Mouse (Mus musculus) erythroblast, embryonic 14.5 days (primary cell): ENCODE results near the gene Trim15. TPM values are rescaled to one million over a fixed set of nuclear protein-coding genes. Genes with fewer than 3 reads are reported as not detected.

Experiments used
- H3K27me3 ChIP-seq: 2 replicates; pipeline ENCODE4 v1.6.1; 2012; ENCODE audit warnings: inconsistent platforms; ENCODE audit not compliant: control insufficient read depth
- H3K36me3 ChIP-seq: 2 replicates; pipeline ENCODE4 v1.6.1; 2012; ENCODE audit warnings: mild to moderate bottlenecking, inconsistent platforms; ENCODE audit not compliant: control insufficient read depth
- H3K4me1 ChIP-seq: 2 replicates; pipeline ENCODE4 v1.6.1; 2012; ENCODE audit warnings: inconsistent platforms; ENCODE audit not compliant: control insufficient read depth
- H3K4me3 ChIP-seq: replicated peaks from 2 replicates; pipeline ENCODE3; 2012; ENCODE audit warnings: moderate library complexity, mild to moderate bottlenecking, inconsistent platforms
- H3K9me3 ChIP-seq: 2 replicates; pipeline ENCODE4 v1.6.1; 2012; ENCODE audit warnings: low read length, inconsistent platforms, mixed read lengths; ENCODE audit not compliant: control insufficient read depth
- GATA1 ChIP-seq: IDR thresholded peaks from 2 replicates; pipeline ENCODE4 v1.6.1; 2012; ENCODE audit warnings: low read length, inconsistent platforms, mixed read lengths
- TAL1 ChIP-seq: IDR thresholded peaks from 3 replicates; pipeline ENCODE4 v1.6.1; 2012; ENCODE audit warnings: low read length, inconsistent platforms, mixed read lengths
- polyA plus RNA-seq: library from polyadenylated mRNA; stranded (reverse); fragments of >175 nt; gene quantifications from 2 replicates; pipeline ENCODE4 v1.2.3, GENCODE M21; 2012

Gene Trim15
- 0.08 TPM in 2 replicates for polyA plus RNA-seq

GRCm38 (mm10) chr17:36866719-36867527 lies at the start of gene Trim15:
Trim15 (minus strand) TSS chr17:36867210.
- no peaks in the 10 kb centered on the region for H3K9me3 ChIP-seq
- peaks cover 64% of the 10 kb centered on the region for H3K4me1 ChIP-seq
- peaks cover 25% of the 10 kb centered on the region for H3K36me3 ChIP-seq
- H3K4me3 ChIP-seq = peak within 1 kb of the TSS; percentile 64
- no peak for TF ChIP-seq GATA1
- no peak for TF ChIP-seq TAL1
- peaks cover 55% of the 10 kb centered on the region for H3K27me3 ChIP-seq

GRCm38 (mm10) chr17:36915076-36915475 lies 48.1 kb upstream of the Trim15 start:
- no peak for TF ChIP-seq GATA1
- no peak for TF ChIP-seq TAL1
- Histone ChIP-seq H3K4me3 (no peak overlapping the region), H3K36me3 (no peaks in the 10 kb centered on the region), H3K4me1 (no peaks in the 10 kb centered on the region), H3K9me3 (no peaks in the 10 kb centered on the region), H3K27me3 (peaks cover 3% of the 10 kb centered on the region; the same call in 1 of the 2 replicates)

GRCm38 (mm10) chr17:36914108-36914507 lies 47.1 kb upstream of the Trim15 start:
- Histone ChIP-seq H3K27me3 (peaks cover 11% of the 10 kb centered on the region), H3K36me3 (no peaks in the 10 kb centered on the region), H3K9me3 (no peaks in the 10 kb centered on the region), H3K4me3 (no peak overlapping the region), H3K4me1 (no peaks in the 10 kb centered on the region)
- TF ChIP-seq GATA1 (no peak), TAL1 (no peak)

- no peaks in the 10 kb centered on the region for H3K4me1 ChIP-seq
- no peak overlapping the region for H3K4me3 ChIP-seq
- TF ChIP-seq GATA1 = no peak
- TF ChIP-seq TAL1 = no peak
- no peaks in the 10 kb centered on the region for H3K9me3 ChIP-seq
- H3K36me3 ChIP-seq = no peaks in the 10 kb centered on the region
- peaks cover 14% of the 10 kb centered on the region for H3K27me3 ChIP-seq
Measured at GRCm38 (mm10) chr17:36912031-36912430, 45.0 kb upstream of the Trim15 start.

- no peaks in the 10 kb centered on the region for H3K9me3 ChIP-seq
- TF ChIP-seq GATA1 (no peak), TAL1 (no peak)
- no peaks in the 10 kb centered on the region for H3K36me3 ChIP-seq
- H3K27me3 ChIP-seq = peaks cover 16% of the 10 kb centered on the region
- no peak overlapping the region for H3K4me3 ChIP-seq
- H3K4me1 ChIP-seq = no peaks in the 10 kb centered on the region
Measured at GRCm38 (mm10) chr17:36909802-36910201, 42.8 kb upstream of the Trim15 start.

GRCm38 (mm10) chr17:36908235-36908634 lies 41.2 kb upstream of the Trim15 start:
- TF ChIP-seq TAL1 (no peak), GATA1 (no peak)
- Histone ChIP-seq H3K4me1 (no peaks in the 10 kb centered on the region), H3K27me3 (peaks cover 16% of the 10 kb centered on the region), H3K9me3 (no peaks in the 10 kb centered on the region), H3K36me3 (no peaks in the 10 kb centered on the region), H3K4me3 (no peak overlapping the region)

DNA sequence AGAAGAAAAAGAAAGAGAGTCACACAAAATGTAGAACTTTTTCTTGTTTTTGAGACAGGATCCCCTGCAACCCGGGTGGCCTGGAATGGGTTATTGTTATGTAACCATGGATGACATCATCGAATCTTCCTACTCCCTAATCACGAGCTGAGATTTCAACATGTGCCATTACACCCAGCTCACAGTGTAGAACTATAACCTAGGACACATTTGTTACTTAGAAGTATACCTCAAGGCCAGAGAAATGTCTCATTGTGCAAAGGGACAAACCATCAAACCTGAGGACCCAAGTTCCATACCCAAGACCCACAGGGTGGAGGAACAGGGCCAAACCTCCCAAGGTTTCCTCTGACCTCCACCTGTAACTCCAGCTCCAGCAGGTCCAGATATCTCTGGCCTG lies 36.6 kb upstream of the Trim15 start:
- H3K4me1 ChIP-seq = no peaks in the 10 kb centered on the region
- peaks cover 15% of the 10 kb centered on the region for H3K27me3 ChIP-seq
- no peaks in the 10 kb centered on the region for H3K36me3 ChIP-seq
- H3K9me3 ChIP-seq = no peaks in the 10 kb centered on the region
- TF ChIP-seq GATA1 (no peak), TAL1 (no peak)
- H3K4me3 ChIP-seq = no peak overlapping the region

- Histone ChIP-seq H3K4me3 (no peak overlapping the region), H3K9me3 (no peaks in the 10 kb centered on the region), H3K36me3 (no peaks in the 10 kb centered on the region), H3K27me3 (peaks cover 16% of the 10 kb centered on the region), H3K4me1 (no peaks in the 10 kb centered on the region)
- TF ChIP-seq GATA1 = no peak
- no peak for TF ChIP-seq TAL1
Measured at GRCm38 (mm10) chr17:36900691-36901090, 33.7 kb upstream of the Trim15 start.

DNA sequence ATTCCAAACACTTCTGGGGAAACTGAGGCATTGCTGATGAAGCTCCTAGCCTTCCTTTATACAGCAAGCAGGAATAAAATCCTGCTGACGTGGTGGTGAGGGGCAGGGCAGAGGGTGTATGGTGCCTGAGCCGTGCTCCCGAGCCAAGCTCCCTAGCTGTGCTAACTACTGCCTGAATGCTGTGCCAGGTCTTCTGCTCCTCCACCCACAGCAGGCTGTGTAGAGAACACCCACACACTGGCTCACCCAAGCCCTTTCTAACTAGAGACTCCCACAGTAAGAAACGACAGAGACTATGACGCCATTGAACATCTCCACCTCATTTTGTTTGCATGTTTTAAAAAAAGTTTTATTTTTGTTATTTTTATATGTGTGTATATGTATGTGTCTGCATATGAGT lies 33.0 kb upstream of the Trim15 start:
- peaks cover 16% of the 10 kb centered on the region for H3K27me3 ChIP-seq

More for the DNA sequence above, 33.0 kb upstream of the Trim15 start:
- H3K4me1 ChIP-seq = no peaks in the 10 kb centered on the region
- H3K9me3 ChIP-seq = no peaks in the 10 kb centered on the region
- TF ChIP-seq TAL1 (no peak), GATA1 (no peak)
- H3K4me3 ChIP-seq = no peak overlapping the region
- H3K36me3 ChIP-seq = no peaks in the 10 kb centered on the region
